Mouse (Mus musculus): ENCODE results near the gene Cpeb4.

DNA sequence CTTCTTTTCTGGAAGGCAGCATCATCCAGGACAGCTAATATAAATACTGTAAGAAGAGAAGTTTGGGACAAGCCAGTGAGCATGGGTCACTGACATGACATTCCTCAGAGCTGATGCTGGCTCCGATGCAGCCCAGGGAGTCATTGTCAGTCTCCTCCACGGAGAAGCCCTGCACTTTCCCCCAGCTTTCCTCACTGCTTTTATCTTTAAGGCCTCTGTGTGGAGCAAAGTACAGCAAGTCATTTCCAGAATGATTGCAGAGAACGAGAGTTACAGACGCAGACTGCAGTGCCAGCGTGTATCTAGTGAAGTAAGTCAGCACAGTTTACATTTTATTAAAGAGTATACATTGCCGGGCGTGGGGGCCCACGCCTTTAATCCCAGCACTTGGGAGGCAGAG is 102.8 kb downstream of the Cpeb4 start:
- no peak for TF ChIP-seq POLR2A (IDR thresholded peaks at IDR 0.05; ENCODE audit: extremely low read depth, insufficient read depth, low read length)
- no peak for TF ChIP-seq CTCF (IDR thresholded peaks at IDR 0.05; ENCODE audit: low read depth, low read length)
